Mouse (Mus musculus): ENCODE results near the gene Fam161a. TPM values are rescaled to one million over a fixed set of nuclear protein-coding genes. Genes with fewer than 3 reads are reported as not detected.
A peak's percentile ranks its signal among the peaks of the same experiment; 100 is the strongest.

Fam161a gene
- polyA plus RNA-seq, 2 experiments from 2014 or later: 2.0 to 2.7 TPM

- ATAC-seq: no peak
These were observed 16.0 kb upstream of the Fam161a start for GRCm38 (mm10) chr11:22991218-22991835.

GRCm38 (mm10) chr11:22994271-22994670, 13.1 kb upstream of the Fam161a start:
- ATAC-seq: no peak

GRCm38 (mm10) chr11:22995461-22995860, 11.9 kb upstream of the Fam161a start:
- no peak for ATAC-seq

- ATAC-seq: no peak
These were observed 9.0 kb upstream of the Fam161a start for GRCm38 (mm10) chr11:22998308-22998707.

GRCm38 (mm10) chr11:23005276-23005675, 2.1 kb upstream of the Fam161a start:
- ATAC-seq: no peak

- peak; percentile 24 for ATAC-seq
These were observed 208 bp upstream of the Fam161a start for GRCm38 (mm10) chr11:23007166-23007480.

GRCm38 (mm10) chr11:23008181-23008823, 971 bp downstream of the Fam161a start:
- ATAC-seq: peak; percentile 70

GRCm38 (mm10) chr11:23008824-23009200, 1.5 kb downstream of the Fam161a start:
- no peak for ATAC-seq

GRCm38 (mm10) chr11:23013096-23013495, 5.8 kb downstream of the Fam161a start:
- ATAC-seq: no peak

GRCm38 (mm10) chr11:23013580-23014294, 6.4 kb downstream of the Fam161a start:
- ATAC-seq: no peak

- no peak for ATAC-seq
These were observed 7.7 kb downstream of the Fam161a start for GRCm38 (mm10) chr11:23014996-23015395.

- ATAC-seq: no peak
These were observed 10.6 kb downstream of the Fam161a start for GRCm38 (mm10) chr11:23017943-23018342.

- ATAC-seq: no peak
These were observed 12.9 kb downstream of the Fam161a start for GRCm38 (mm10) chr11:23020116-23020770.

GRCm38 (mm10) chr11:23020841-23021240, 13.5 kb downstream of the Fam161a start:
- ATAC-seq: no peak

GRCm38 (mm10) chr11:23023155-23023554, 15.8 kb downstream of the Fam161a start:
- ATAC-seq: no peak

- ATAC-seq: no peak
These were observed 16.8 kb downstream of the Fam161a start for GRCm38 (mm10) chr11:23024169-23024568.

- ATAC-seq: no peak
These were observed 21.6 kb downstream of the Fam161a start for GRCm38 (mm10) chr11:23028957-23029356.

- no peak for ATAC-seq
These were observed 22.1 kb downstream of the Fam161a start for GRCm38 (mm10) chr11:23029399-23029798.

- ATAC-seq: no peak
These were observed 39.9 kb downstream of the Fam161a start for GRCm38 (mm10) chr11:23047252-23047651.

- no peak for ATAC-seq
These were observed 40.6 kb downstream of the Fam161a start for GRCm38 (mm10) chr11:23047663-23048582.

GRCm38 (mm10) chr11:23049642-23050041, 42.3 kb downstream of the Fam161a start:
- no peak for ATAC-seq

- no peak for ATAC-seq
These were observed 45.0 kb downstream of the Fam161a start for GRCm38 (mm10) chr11:23052353-23052752.

Data from activated CD4-positive, CD25-positive, alpha-beta regulatory T cell, adult 4 months (primary cell).